Mouse (Mus musculus): Measurements from ENCODE around the gene Fam198b.

- no peak for TF ChIP-seq POLR2A (IDR thresholded peaks at IDR 0.05; ENCODE audit: insufficient read depth, low read length)
- no peak for TF ChIP-seq CTCF (IDR thresholded peaks at IDR 0.05; ENCODE audit: low read depth, low read length)
- no peak for TF ChIP-seq EP300 (IDR thresholded peaks at IDR 0.05; ENCODE audit: insufficient read depth, low read depth, low read length)
Observed at GRCm38 (mm10) chr3:79867121-79867709, 17.1 kb upstream of the Fam198b start.
